Mouse (Mus musculus) liver, postnatal 0 days (tissue): ENCODE results near the gene Pagr1b. TPM values are rescaled to one million over a fixed set of nuclear protein-coding genes. Genes with fewer than 3 reads are reported as not detected.

ENCODE experiments used
- ATAC-seq: fragments of 200-750 bp; cut with Nextera tagmentation; 2 replicates; pipeline ENCODE4 v1.8.0; 2017; ENCODE audit warnings: mild to moderate bottlenecking, moderate library complexity
- DNase-seq: peaks from one replicate; pipeline ENCODE4 v3.0.0-alpha.2; 2016
- H3K27ac ChIP-seq: fragments of 300-500 bp; sonication (generic); 2 replicates; pipeline ENCODE4 v1.5.1; 2014; ENCODE audit warnings: antibody characterized with exemption, moderate library complexity, mild to moderate bottlenecking, low read depth
- H3K27me3 ChIP-seq: fragments of 300-500 bp; sonication (generic); 2 replicates; pipeline ENCODE4 v1.6.1; 2014; ENCODE audit warnings: low read length, control low read depth, mixed read lengths; ENCODE audit not compliant: insufficient read depth
- H3K36me3 ChIP-seq: fragments of 300-500 bp; sonication (generic); replicated peaks from 2 replicates; pipeline ENCODE4 v1.6.1; 2014; ENCODE audit warnings: mild to moderate bottlenecking, control low read depth, low read length, moderate library complexity, mixed read lengths; ENCODE audit not compliant: insufficient read depth
- H3K4me1 ChIP-seq: fragments of 300-500 bp; sonication (generic); 2 replicates; pipeline ENCODE4 v1.6.1; 2014; ENCODE audit warnings: antibody characterized with exemption, mild to moderate bottlenecking, control low read depth; ENCODE audit not compliant: insufficient read depth
- H3K4me2 ChIP-seq: fragments of 300-500 bp; sonication (generic); 2 replicates; pipeline ENCODE4 v1.6.1; 2014; ENCODE audit warnings: low read depth, mild to moderate bottlenecking, low read length, moderate library complexity, mixed read lengths
- H3K4me3 ChIP-seq: fragments of 300-500 bp; sonication (generic); 2 replicates; pipeline ENCODE4 v1.5.1; 2014; ENCODE audit warnings: low read depth, low read length
- H3K9ac ChIP-seq: fragments of 300-500 bp; sonication (generic); replicated peaks from 2 replicates; pipeline ENCODE4 v1.6.1; 2014; ENCODE audit warnings: mild to moderate bottlenecking, moderate library complexity
- H3K9me3 ChIP-seq: fragments of 300-500 bp; sonication (generic); 2 replicates; pipeline ENCODE4 v1.6.1; 2016; ENCODE audit warnings: mild to moderate bottlenecking, control low read depth, low read length, mixed read lengths
- CTCF ChIP-seq: sonication (generic); IDR thresholded peaks from 2 replicates; pipeline ENCODE4 v1.5.1; 2016; ENCODE audit warnings: antibody characterized with exemption, low read depth
- EP300 ChIP-seq: IDR thresholded peaks from 2 replicates; pipeline ENCODE4 v1.6.1; 2016; ENCODE audit warnings: antibody characterized with exemption, low read depth, mild to moderate bottlenecking
- WGBS: fragments of 180-500 bp; shearing (Covaris S2); extraction: QIAGEN DNeasy Blood & Tissue Kit; methylation state at CpG from one replicate; pipeline ENCODE4 v1.1.7; 2014; ENCODE audit not compliant: insufficient replicate concordance; 5-methylcytosine and 5-hydroxymethylcytosine counted together
- polyA plus RNA-seq: library from polyadenylated mRNA; unstranded; fragments of >200 nt; fragmentation: Nextera tagmentation; extraction: Ambion mirVana; gene quantifications from 2 replicates; pipeline ENCODE4 v1.2.1, GENCODE M21; 2015

Gene Pagr1b
- polyA plus RNA-seq, result 0.26 TPM in 1 of 2 replicates, not detected in the other

- H3K9me3 ChIP-seq, result no peaks in the 10 kb centered on the region
- H3K36me3 ChIP-seq, result peaks cover 8% of the 10 kb centered on the region; the same call in 1 of the 2 replicates
- no peaks in the 10 kb centered on the region for H3K27me3 ChIP-seq
- H3K9ac ChIP-seq, result peak within 1 kb of the TSS; percentile 72
- H3K4me2 ChIP-seq, result peak within 1 kb of the TSS; percentile 83
- H3K4me3 ChIP-seq, result peak within 1 kb of the TSS; percentile 73
- DNase-seq (no peak), ATAC-seq (no peak)
- TF ChIP-seq EP300 (no peak), CTCF (no peak)
- peaks cover 40% of the 10 kb centered on the region for H3K4me1 ChIP-seq
- H3K27ac ChIP-seq, result peak within 1 kb of the TSS; percentile 87
Observed at GRCm38 (mm10) chr7:127016481-127016485, at the start of gene Pagr1b. Pagr1b (minus strand) TSS chr7:127016484.

GRCm38 (mm10) chr7:127065538-127065937 is 49.3 kb upstream of the Pagr1b start:
- H3K4me3 ChIP-seq, result no peak overlapping the region
- H3K4me1 ChIP-seq, result 0 out of 2 replicates have a peak, but pooled peaks cover 3% of the 10 kb centered on the region
- no peak overlapping the region for H3K4me2 ChIP-seq
- ATAC-seq, result no peak
- no peak overlapping the region for H3K9ac ChIP-seq
- DNase-seq, result no peak
- 75% methylated on average over 6 of the region's 6 CpGs for WGBS
- H3K36me3 ChIP-seq, result no peaks in the 10 kb centered on the region
- TF ChIP-seq EP300 (no peak), CTCF (peak; percentile 57)
- no peaks in the 10 kb centered on the region for H3K9me3 ChIP-seq
- H3K27me3 ChIP-seq, result no peaks in the 10 kb centered on the region
- H3K27ac ChIP-seq, result no peak overlapping the region

- no peak for ATAC-seq
- Histone ChIP-seq H3K4me1 (no peaks in the 10 kb centered on the region), H3K36me3 (no peaks in the 10 kb centered on the region), H3K4me2 (no peak overlapping the region), H3K27ac (no peak overlapping the region), H3K4me3 (no peak overlapping the region), H3K27me3 (no peaks in the 10 kb centered on the region), H3K9me3 (no peaks in the 10 kb centered on the region), H3K9ac (no peak overlapping the region)
- 63% methylated on average over 5 of the region's 5 CpGs for WGBS
- no peak for TF ChIP-seq CTCF
- TF ChIP-seq EP300, result no peak
- DNase-seq, result no peak
Observed at GRCm38 (mm10) chr7:127055026-127055585, 38.8 kb upstream of the Pagr1b start.

- H3K27ac ChIP-seq, result peak within 1 kb of the TSS; percentile 81
- under 1% methylated on average over 53 of the region's 53 CpGs for WGBS
- peak; percentile 93 for ATAC-seq
- H3K9me3 ChIP-seq, result no peaks in the 10 kb centered on the region
- H3K36me3 ChIP-seq, result 0 out of 2 replicates have a peak, but pooled peaks cover 4% of the 10 kb centered on the region
- peak; percentile 92 for DNase-seq
- TF ChIP-seq CTCF (no peak), EP300 (peak; percentile 74)
- peak within 1 kb of the TSS; percentile 71 for H3K4me2 ChIP-seq
- H3K4me3 ChIP-seq, result peak within 1 kb of the TSS; percentile 94
- H3K27me3 ChIP-seq, result no peaks in the 10 kb centered on the region
- peak within 1 kb of the TSS; percentile 92 for H3K9ac ChIP-seq
- H3K4me1 ChIP-seq, result peaks cover 13% of the 10 kb centered on the region
Observed at GRCm38 (mm10) chr7:127041851-127042672, 25.8 kb upstream of the Pagr1b start, which contains the start of gene Kif22. Kif22 (minus strand) TSS chr7:127042471.

GRCm38 (mm10) chr7:127031244-127031643 is 15.0 kb upstream of the Pagr1b start:
- no peak for DNase-seq
- Histone ChIP-seq H3K4me3 (no peak overlapping the region), H3K4me2 (no peak overlapping the region), H3K4me1 (peaks cover 18% of the 10 kb centered on the region), H3K9ac (no peak overlapping the region), H3K9me3 (no peaks in the 10 kb centered on the region), H3K27ac (no peak overlapping the region), H3K27me3 (no peaks in the 10 kb centered on the region), H3K36me3 (peaks cover 80% of the 10 kb centered on the region)
- ATAC-seq, result no peak
- TF ChIP-seq EP300, result no peak
- no peak for TF ChIP-seq CTCF
- WGBS, result 82% methylated on average over 1 of the region's 1 CpGs

- Histone ChIP-seq H3K4me3 (no peak overlapping the region), H3K4me2 (no peak overlapping the region), H3K27me3 (no peaks in the 10 kb centered on the region), H3K27ac (peak overlapping the region; percentile 39), H3K9ac (no peak overlapping the region), H3K36me3 (peaks cover 72% of the 10 kb centered on the region), H3K4me1 (peaks cover 23% of the 10 kb centered on the region), H3K9me3 (no peaks in the 10 kb centered on the region)
- no peak for TF ChIP-seq EP300
- TF ChIP-seq CTCF, result no peak
- no peak for DNase-seq
- 96% methylated on average over 1 of the region's 1 CpGs for WGBS
- ATAC-seq, result no peak
Observed at GRCm38 (mm10) chr7:127030172-127030571, 13.9 kb upstream of the Pagr1b start.
